Mouse (Mus musculus): ENCODE measurements around the gene Macrod1.

Gene Macrod1

GRCm38 (mm10) chr19:7116038-7116731, 59.6 kb downstream of the Macrod1 start:
- DNase-seq = no peak

GRCm38 (mm10) chr19:7117141-7117540, 60.5 kb downstream of the Macrod1 start:
- no peak for DNase-seq

GRCm38 (mm10) chr19:7117653-7118307, 61.2 kb downstream of the Macrod1 start:
- DNase-seq = no peak

- no peak for DNase-seq
Observed at GRCm38 (mm10) chr19:7121252-7121651, 64.6 kb downstream of the Macrod1 start.

GRCm38 (mm10) chr19:7122277-7122676, 65.7 kb downstream of the Macrod1 start:
- no peak for DNase-seq

GRCm38 (mm10) chr19:7122698-7123306, 66.2 kb downstream of the Macrod1 start:
- no peak for DNase-seq

GRCm38 (mm10) chr19:7125526-7126156, 69.0 kb downstream of the Macrod1 start:
- DNase-seq = no peak

GRCm38 (mm10) chr19:7126209-7126608, 69.6 kb downstream of the Macrod1 start:
- DNase-seq = no peak

- no peak for DNase-seq
Observed at GRCm38 (mm10) chr19:7126933-7127332, 70.3 kb downstream of the Macrod1 start.

- peak; percentile 64 for DNase-seq
Observed at GRCm38 (mm10) chr19:7128551-7129475, 72.2 kb downstream of the Macrod1 start.

- no peak for DNase-seq
Observed at GRCm38 (mm10) chr19:7130317-7130716, 73.7 kb downstream of the Macrod1 start.

GRCm38 (mm10) chr19:7133436-7133835, 76.8 kb downstream of the Macrod1 start:
- no peak for DNase-seq

GRCm38 (mm10) chr19:7134631-7135091, 78.1 kb downstream of the Macrod1 start:
- peak; percentile 77 for DNase-seq

- peak; percentile 68 for DNase-seq
Observed at GRCm38 (mm10) chr19:7135525-7135924, 78.9 kb downstream of the Macrod1 start.

GRCm38 (mm10) chr19:7136016-7136415, 79.4 kb downstream of the Macrod1 start:
- peak; percentile 59 for DNase-seq

GRCm38 (mm10) chr19:7136714-7137498, 80.3 kb downstream of the Macrod1 start:
- DNase-seq = no peak

- no peak for DNase-seq
Observed at GRCm38 (mm10) chr19:7138327-7138726, 81.7 kb downstream of the Macrod1 start.

- DNase-seq = no peak
Observed at GRCm38 (mm10) chr19:7139321-7139720, 82.7 kb downstream of the Macrod1 start.

- no peak for DNase-seq
Observed at GRCm38 (mm10) chr19:7140373-7140772, 83.8 kb downstream of the Macrod1 start.

GRCm38 (mm10) chr19:7140856-7141421, 84.3 kb downstream of the Macrod1 start:
- no peak for DNase-seq

Data from embryo, embryonic 11 days (tissue).